Mouse (Mus musculus): ENCODE measurements around the gene Khdrbs1.

GRCm38 (mm10) chr4:129683901-129684493 lies 58.1 kb downstream of the Khdrbs1 start:
- TF ChIP-seq POLR2A (IDR thresholded peaks at IDR 0.05; ENCODE audit: low read depth, low read length) (no peak), CTCF (IDR thresholded peaks at IDR 0.05; ENCODE audit: extremely low read depth, insufficient read depth, insufficient read length, insufficient replicate concordance) (no peak)

Data from spleen, adult 2 months (tissue).